Mouse (Mus musculus): ENCODE data around the gene Cyb5rl.
"Not testable (repeated sequence)": the region's sequence is repeated elsewhere in the genome, so short reads cannot be mapped to it uniquely, and the experiment has no call there.

Cyb5rl gene

DNA sequence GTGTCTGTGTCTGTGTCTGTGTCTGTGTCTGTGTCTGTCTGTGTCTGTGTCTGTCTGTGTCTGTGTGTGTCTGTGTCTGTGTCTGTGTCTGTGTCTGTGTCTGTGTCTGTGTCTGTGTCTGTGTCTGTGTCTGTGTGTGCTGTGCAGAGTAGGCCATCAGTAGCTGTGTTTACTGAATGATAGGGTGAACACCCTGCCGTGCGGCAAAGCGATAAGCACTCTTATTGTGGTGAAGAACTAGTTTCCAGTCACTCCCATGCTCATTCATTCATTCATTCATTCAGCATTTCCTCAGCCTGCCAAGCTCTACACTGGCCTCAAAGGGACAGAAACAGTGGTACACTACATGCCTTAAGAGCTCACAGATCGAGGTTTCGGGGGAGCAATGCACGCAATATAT, 42.4 kb downstream of the Cyb5rl start:
- DNase-seq (ENCODE audit: low read depth, low spot score), result not testable (repeated sequence)

- no peak for DNase-seq (ENCODE audit: low read depth, low spot score)
Measured at GRCm38 (mm10) chr4:107114278-107114677, 47.5 kb downstream of the Cyb5rl start.

GRCm38 (mm10) chr4:107117741-107118385, 51.1 kb downstream of the Cyb5rl start:
- DNase-seq (ENCODE audit: low read depth, low spot score), result no peak

- no peak for DNase-seq (ENCODE audit: low read depth, low spot score)
Measured at GRCm38 (mm10) chr4:107119056-107119455, 52.3 kb downstream of the Cyb5rl start.

DNA sequence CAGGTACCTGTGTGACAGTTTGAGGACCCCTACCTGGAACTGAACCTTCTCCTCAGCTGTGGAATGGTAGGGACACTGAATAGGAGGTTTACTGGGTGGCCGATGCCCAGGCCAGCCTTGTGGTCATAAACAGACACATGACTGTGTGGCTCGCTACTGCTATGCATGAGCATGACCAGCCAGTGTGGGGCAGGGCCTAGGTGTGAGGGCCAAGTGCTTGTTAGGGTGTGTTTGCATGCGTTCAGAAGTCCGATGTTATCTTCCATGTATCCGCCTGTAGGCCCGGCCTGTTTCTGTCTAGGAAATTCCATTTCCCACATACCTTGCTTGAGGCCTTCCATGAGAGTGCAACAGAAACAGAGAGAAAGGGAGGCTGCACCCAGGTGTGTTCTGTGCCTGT, 53.9 kb downstream of the Cyb5rl start:
- DNase-seq (ENCODE audit: low read depth, low spot score), result no peak

DNA sequence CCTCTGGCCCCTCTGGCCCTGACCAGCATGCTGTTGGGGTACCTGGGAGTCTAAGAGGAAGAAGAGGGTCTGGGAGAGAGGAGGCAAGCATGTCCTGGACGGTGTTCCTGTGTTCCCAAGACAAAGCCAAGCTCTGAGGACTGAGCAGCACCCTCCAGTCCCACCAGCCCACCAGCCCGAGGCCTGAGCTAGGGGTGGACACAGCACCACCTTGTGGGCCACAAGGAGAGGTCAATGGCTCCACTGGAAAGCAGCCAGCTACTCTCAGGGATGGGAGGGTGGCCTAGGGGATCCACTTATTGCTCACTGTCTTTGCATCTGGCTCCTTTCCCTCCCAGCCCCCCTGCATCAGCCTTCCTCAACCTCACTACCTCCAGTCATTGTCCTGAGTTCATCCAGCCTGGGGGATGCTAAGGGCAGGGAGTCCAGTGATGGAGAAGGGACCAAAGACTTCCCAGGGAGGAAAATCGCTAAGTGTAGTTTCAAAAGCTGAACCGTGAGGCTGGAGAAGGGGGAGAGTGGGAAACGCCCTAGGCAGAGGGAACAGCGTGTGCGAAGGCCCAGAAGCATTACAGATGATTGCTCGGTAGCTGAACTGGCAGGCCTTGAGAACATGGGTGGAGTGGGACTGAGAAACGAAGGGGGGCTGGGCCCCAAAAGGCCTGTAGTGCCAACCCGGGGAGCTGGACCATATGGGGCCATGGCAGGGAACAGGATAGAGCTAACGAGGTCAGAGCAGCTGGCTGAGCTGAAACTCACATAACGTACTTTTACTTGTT, 54.6 kb downstream of the Cyb5rl start:
- DNase-seq (ENCODE audit: low read depth, low spot score), result no peak

GRCm38 (mm10) chr4:107124376-107124775, 57.6 kb downstream of the Cyb5rl start:
- DNase-seq (ENCODE audit: low read depth, low spot score), result no peak

DNA sequence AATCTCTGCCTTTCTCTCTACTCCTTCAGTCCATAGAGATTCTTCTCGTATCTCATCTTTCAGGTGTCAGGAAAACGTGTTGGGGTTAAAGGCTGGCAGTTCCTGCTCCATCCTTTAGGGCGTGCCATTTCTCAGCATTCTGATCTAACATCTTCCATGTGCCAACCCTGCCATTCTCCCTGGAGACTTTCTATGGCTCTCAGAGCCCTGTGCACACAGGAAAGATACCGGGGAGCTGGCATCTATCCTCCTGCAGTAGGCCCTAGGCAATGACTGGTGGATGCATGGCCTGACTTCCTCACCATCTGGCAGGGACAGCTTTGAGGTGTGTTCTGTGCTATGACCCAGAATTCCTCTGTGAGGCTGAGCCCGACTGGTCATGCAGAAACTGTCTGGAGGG, 58.3 kb downstream of the Cyb5rl start:
- DNase-seq (ENCODE audit: low read depth, low spot score), result no peak

- no peak for DNase-seq (ENCODE audit: low read depth, low spot score)
Measured at GRCm38 (mm10) chr4:107126389-107126788, 59.6 kb downstream of the Cyb5rl start.

DNA sequence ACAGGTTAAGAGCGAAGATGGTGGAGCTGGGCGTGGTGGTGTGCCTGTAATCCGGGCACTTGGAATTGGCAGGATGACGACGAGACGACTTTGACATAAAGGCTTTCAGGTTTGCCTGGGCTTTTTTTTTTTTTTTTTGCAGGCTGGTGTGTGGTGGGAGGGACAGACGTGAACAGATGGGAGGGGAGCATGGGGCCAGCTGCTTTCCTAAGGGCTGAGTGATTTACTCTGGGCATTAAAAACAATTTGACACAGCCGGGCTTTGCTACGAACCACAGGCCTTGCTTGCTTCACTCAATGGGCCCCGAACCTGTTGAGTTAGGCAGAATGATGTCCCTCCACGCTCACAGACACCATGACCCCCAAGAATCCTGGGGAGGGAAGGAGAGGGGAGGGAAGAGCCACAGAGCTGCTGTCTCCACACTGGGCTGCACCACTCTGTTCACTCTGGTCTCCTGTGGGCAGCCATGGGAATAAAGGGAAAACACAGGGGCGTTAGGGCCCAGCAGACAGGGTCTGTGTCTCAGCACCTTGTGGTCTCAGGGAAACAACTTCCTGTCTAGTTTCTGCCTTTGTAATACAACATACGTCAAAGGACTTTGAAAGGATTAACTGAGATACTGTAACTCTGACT, 60.2 kb downstream of the Cyb5rl start:
- DNase-seq (ENCODE audit: low read depth, low spot score), result no peak

GRCm38 (mm10) chr4:107127901-107128669, 61.3 kb downstream of the Cyb5rl start:
- peak; percentile 74 for DNase-seq (ENCODE audit: low read depth, low spot score)

- no peak for DNase-seq (ENCODE audit: low read depth, low spot score)
Measured at GRCm38 (mm10) chr4:107129373-107129772, 62.6 kb downstream of the Cyb5rl start.

- DNase-seq (ENCODE audit: low read depth, low spot score), result peak; percentile 25
Measured at GRCm38 (mm10) chr4:107130534-107130933, 63.7 kb downstream of the Cyb5rl start.

GRCm38 (mm10) chr4:107134891-107135290, 68.1 kb downstream of the Cyb5rl start:
- DNase-seq (ENCODE audit: low read depth, low spot score), result no peak

GRCm38 (mm10) chr4:107135663-107136062, 68.9 kb downstream of the Cyb5rl start:
- no peak for DNase-seq (ENCODE audit: low read depth, low spot score)

GRCm38 (mm10) chr4:107136531-107136930, 69.7 kb downstream of the Cyb5rl start:
- no peak for DNase-seq (ENCODE audit: low read depth, low spot score)
